9 mouse cellular contexts compared by ENCODE assay signal in genomic region chr11:118445843-118446242, GRCm38 (mm10). TPM values are rescaled to one million over a fixed set of nuclear protein-coding genes. Genes with fewer than 3 reads are reported as not detected.
DNase-seq lines count a peak whose midpoint lies in the region; ATAC-seq and TF ChIP-seq lines count a peak whose summit lies in the region.
"Had no signal": no experiment of that assay in that cellular context is flagged by ENCODE, and none has a peak within 500 bp of the region (broad histone marks: within the 10 kb centered on the region; RNA-seq: fewer than 3 reads in every experiment).

No protein-coding gene starts in this region.

- H3K27me3 ChIP-seq in kidney, embryonic 15.5 days, result 0 out of 2 replicates have a peak, but pooled peaks cover 4% of the 10 kb centered on the region
- no peaks in the 10 kb centered on the region for H3K27me3 ChIP-seq in liver, embryonic 14.5 days (ENCODE audit: control insufficient read depth, insufficient read depth, low read length)

- H3K9ac ChIP-seq in kidney, embryonic 15.5 days, result no peak overlapping the region
- H3K9ac ChIP-seq in liver, embryonic 14.5 days (replicated peaks), result no peak overlapping the region
- H3K9ac ChIP-seq: heart, embryonic 13.5 days had no signal

- no peak overlapping the region for H3K4me2 ChIP-seq in kidney, embryonic 15.5 days
- no peak overlapping the region for H3K4me2 ChIP-seq in liver, embryonic 14.5 days (ENCODE audit: low read depth)
- H3K4me2 ChIP-seq: heart, embryonic 13.5 days had no signal

- H3K4me3 ChIP-seq in kidney, embryonic 15.5 days (replicated peaks), result no peak overlapping the region
- no peak overlapping the region for H3K4me3 ChIP-seq in liver, embryonic 14.5 days (ENCODE audit: insufficient read depth in 1 of 2, low read depth in 2 of 2, low read length in 2 of 2)
- H3K4me3 ChIP-seq: heart, embryonic 13.5 days had no signal

- TF ChIP-seq CTCF in liver, embryonic 14.5 days (IDR thresholded peaks at IDR 0.05; ENCODE audit: low read depth), result peak; percentile 97

- WGBS in kidney, embryonic 15.5 days, result 13% methylated on average over 3 of the region's 3 CpGs
- 4% methylated on average over 3 of the region's 3 CpGs for WGBS in liver, embryonic 14.5 days (ENCODE audit: insufficient replicate concordance)

- ATAC-seq in kidney, embryonic 15.5 days (replicated peaks; ENCODE audit: low FRiP score), result peak; percentile 61; the same call in 1 of the 2 replicates
- ATAC-seq in liver, embryonic 14.5 days (ENCODE audit: insufficient read depth), result 0 out of 2 replicates have a peak, but pooled peaks have one; percentile 41

- no peaks in the 10 kb centered on the region for H3K36me3 ChIP-seq in kidney, embryonic 15.5 days
- no peaks in the 10 kb centered on the region for H3K36me3 ChIP-seq in liver, embryonic 14.5 days (replicated peaks; ENCODE audit: control insufficient read depth, insufficient read depth, low read depth)

- no peak overlapping the region for H3K27ac ChIP-seq in kidney, embryonic 15.5 days
- no peak overlapping the region for H3K27ac ChIP-seq in liver, embryonic 14.5 days
- H3K27ac ChIP-seq: heart, embryonic 13.5 days had no signal

- no peaks in the 10 kb centered on the region for H3K4me1 ChIP-seq in kidney, embryonic 15.5 days
- H3K4me1 ChIP-seq in liver, embryonic 14.5 days (replicated peaks; ENCODE audit: control insufficient read depth in 2 of 2, insufficient read depth in 2 of 2, low read length in 1 of 2), result no peaks in the 10 kb centered on the region

- H3K9me3 ChIP-seq in kidney, embryonic 15.5 days (replicated peaks), result no peaks in the 10 kb centered on the region
- H3K9me3 ChIP-seq in liver, embryonic 14.5 days (ENCODE audit: control insufficient read depth, low read length), result no peaks in the 10 kb centered on the region
- H3K9me3 ChIP-seq: heart, embryonic 13.5 days had no signal

- DNase-seq in CD4-positive helper T cell, adult 2 months (ENCODE audit: low read depth, low spot score), result peak; percentile 69
- DNase-seq in NIH3T3 (ENCODE audit: low read depth), result peak; percentile 90
- peak; percentile 80 to 81 for DNase-seq in cerebellum, postnatal 14 days
- DNase-seq in frontal cortex, postnatal 36 days (ENCODE audit: low spot score in 2 of 2), result peak; percentile 66 to 75
- no peak for DNase-seq in liver, embryonic 14.5 days (ENCODE audit: low read depth in 3 of 3, low spot score in 3 of 3)
- peak; percentile 80 for DNase-seq in neural tube, embryonic 10.5 days (ENCODE audit: extremely low spot score, low spot score)
- peak; percentile 77 for DNase-seq in thymus, postnatal 0 days (ENCODE audit: low spot score)

- TF ChIP-seq EP300 in liver, embryonic 14.5 days (IDR thresholded peaks at IDR 0.05; ENCODE audit: low read depth), result no peak

RNA-seq across cellular contexts. Expression of gene C1qtnf1, which starts 17.8 kb away (rescaled TPM):
- 5.9 and 7.2 TPM in 2 replicates for polyA plus RNA-seq in kidney, embryonic 15.5 days (2015; fragmentation: Nextera tagmentation; extraction: Ambion mirVana)
- polyA plus RNA-seq in liver, embryonic 14.5 days (2012; rRNA removed), result 0.93 and 1.1 TPM in 2 replicates
- 0.90 and 1.4 TPM in 2 replicates for polyA plus RNA-seq in liver, embryonic 14.5 days (2014; fragmentation: Nextera tagmentation; extraction: Ambion mirVana)
- 2.4 and 2.8 TPM in 2 replicates for polyA plus RNA-seq in thymus, postnatal 0 days (2015; fragmentation: Nextera tagmentation; extraction: Ambion mirVana)

RNA-seq across cellular contexts. Expression of gene Cant1, which starts 27.0 kb away (rescaled TPM):
- 26.7 and 32.9 TPM in 2 replicates for polyA plus RNA-seq in kidney, embryonic 15.5 days (2015; fragmentation: Nextera tagmentation; extraction: Ambion mirVana)
- 7.8 and 8.3 TPM in 2 replicates for polyA plus RNA-seq in liver, embryonic 14.5 days (2012; rRNA removed)
- polyA plus RNA-seq in liver, embryonic 14.5 days (2014; fragmentation: Nextera tagmentation; extraction: Ambion mirVana), result 6.0 and 7.4 TPM in 2 replicates
- polyA plus RNA-seq in thymus, postnatal 0 days (2015; fragmentation: Nextera tagmentation; extraction: Ambion mirVana), result 24.6 and 26.6 TPM in 2 replicates

RNA-seq across cellular contexts. Expression of gene Engase, which starts 30.8 kb away (rescaled TPM):
- 5.4 and 8.7 TPM in 2 replicates for polyA plus RNA-seq in kidney, embryonic 15.5 days (2015; fragmentation: Nextera tagmentation; extraction: Ambion mirVana)
- polyA plus RNA-seq in liver, embryonic 14.5 days (2012; rRNA removed), result 4.1 and 4.7 TPM in 2 replicates
- 6.5 and 6.6 TPM in 2 replicates for polyA plus RNA-seq in liver, embryonic 14.5 days (2014; fragmentation: Nextera tagmentation; extraction: Ambion mirVana)
- polyA plus RNA-seq in thymus, postnatal 0 days (2015; fragmentation: Nextera tagmentation; extraction: Ambion mirVana), result 16.0 and 17.1 TPM in 2 replicates

RNA-seq across cellular contexts. Expression of gene Lgals3bp, which starts 44.0 kb away (rescaled TPM):
- 13.6 and 18.2 TPM in 2 replicates for polyA plus RNA-seq in kidney, embryonic 15.5 days (2015; fragmentation: Nextera tagmentation; extraction: Ambion mirVana)
- polyA plus RNA-seq in liver, embryonic 14.5 days (2012; rRNA removed), result 36.6 and 43.8 TPM in 2 replicates
- polyA plus RNA-seq in liver, embryonic 14.5 days (2014; fragmentation: Nextera tagmentation; extraction: Ambion mirVana), result 30.1 and 32.6 TPM in 2 replicates
- 100.0 and 116 TPM in 2 replicates for polyA plus RNA-seq in thymus, postnatal 0 days (2015; fragmentation: Nextera tagmentation; extraction: Ambion mirVana)

Comparison
In these comparisons a context has a peak if more than half of its experiments do, and no peak if none do; other contexts are left out.
1. DNase-seq: peak in CD4-positive helper T cell, adult 2 months (single experiment), NIH3T3 (single experiment), cerebellum, postnatal 14 days (2 of 2), frontal cortex, postnatal 36 days (2 of 2), neural tube, embryonic 10.5 days (single experiment) and thymus, postnatal 0 days (single experiment); none in liver, embryonic 14.5 days (0 of 3).